17 mouse cellular contexts compared by ENCODE assay signal in the genomic region with DNA sequence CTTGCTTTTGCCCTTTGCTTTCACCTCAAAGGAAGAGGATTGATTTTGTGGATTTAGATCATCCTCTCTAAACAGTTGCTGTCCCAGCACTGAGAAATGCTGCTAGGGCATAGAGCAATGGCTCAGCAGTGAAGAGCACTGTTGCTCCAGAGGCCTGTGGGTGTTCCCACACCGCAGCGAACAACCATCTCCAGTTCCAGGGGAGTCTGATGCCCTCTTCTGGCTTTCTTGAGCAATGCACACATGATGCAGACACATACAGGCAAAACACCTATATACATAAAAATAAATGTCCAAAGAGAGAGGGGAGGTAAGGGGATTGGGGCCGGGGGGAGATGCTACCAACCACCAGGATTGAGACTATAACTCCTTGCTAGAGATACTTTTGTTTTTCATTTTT. TPM values are rescaled to one million over a fixed set of nuclear protein-coding genes. Genes with fewer than 3 reads are reported as not detected.
DNase-seq lines count a peak whose midpoint lies in the region; ATAC-seq and TF ChIP-seq lines count a peak whose summit lies in the region.
"Had no signal": no experiment of that assay in that cellular context is flagged by ENCODE, and none has a peak within 500 bp of the region (broad histone marks: within the 10 kb centered on the region; RNA-seq: fewer than 3 reads in every experiment).

No protein-coding gene starts in this region.

- TF ChIP-seq EP300 in lung, postnatal 0 days (IDR thresholded peaks at IDR 0.05) = no peak

- H3K36me3 ChIP-seq in forebrain, postnatal 0 days (ENCODE audit: insufficient read depth) = peaks cover 22% of the 10 kb centered on the region
- H3K36me3 ChIP-seq in forebrain, embryonic 15.5 days = peaks cover 47% of the 10 kb centered on the region
- H3K36me3 ChIP-seq in lung, postnatal 0 days (ENCODE audit: insufficient read depth, low read length) = peaks cover 13% of the 10 kb centered on the region
- peaks cover 19% of the 10 kb centered on the region for H3K36me3 ChIP-seq in myocyte (ENCODE audit: control insufficient read depth, insufficient read depth)

- no peak overlapping the region for H3K27ac ChIP-seq in forebrain, postnatal 0 days (ENCODE audit: low read depth, low read length)
- H3K27ac ChIP-seq in forebrain, embryonic 15.5 days (replicated peaks) = no peak overlapping the region
- no peak overlapping the region for H3K27ac ChIP-seq in lung, postnatal 0 days (ENCODE audit: low read length)
- H3K27ac ChIP-seq: embryonic facial prominence, embryonic 15.5 days; hindbrain, embryonic 13.5 days; liver, embryonic 15.5 days; midbrain, embryonic 12.5 days; neural tube, embryonic 15.5 days had no signal

- peak; percentile 15 for DNase-seq in forebrain, postnatal 0 days
- DNase-seq in lung, postnatal 0 days (ENCODE audit: low spot score) = peak; percentile 18
- no peak for DNase-seq in lung, postnatal 36 days
- peak; percentile 82 for DNase-seq in R1 (ENCODE audit: low read depth, low spot score)
- no peak for DNase-seq in ovary, postnatal 36 days (ENCODE audit: low spot score)
- no peak for DNase-seq in cerebellum, postnatal 4 days (ENCODE audit: low spot score in 2 of 2)
- DNase-seq: adrenal gland, adult 8-10 months; cerebellum, adult 9-10 months; kidney, postnatal 14 days; right cerebral cortex, postnatal 25 days had no signal

- ATAC-seq in forebrain, postnatal 0 days = no peak
- no peak for ATAC-seq in forebrain, embryonic 15.5 days (replicated peaks)
- ATAC-seq in lung, postnatal 0 days = no peak

- no peaks in the 10 kb centered on the region for H3K79me2 ChIP-seq in myocyte (ENCODE audit: control insufficient read depth, insufficient read depth)

- H3K9ac ChIP-seq in forebrain, postnatal 0 days = no peak overlapping the region
- no peak overlapping the region for H3K9ac ChIP-seq in forebrain, embryonic 15.5 days (replicated peaks)
- H3K9ac ChIP-seq in lung, postnatal 0 days (replicated peaks; ENCODE audit: low read depth) = no peak overlapping the region
- H3K9ac ChIP-seq: embryonic facial prominence, embryonic 15.5 days; hindbrain, embryonic 13.5 days; liver, embryonic 15.5 days; midbrain, embryonic 12.5 days; neural tube, embryonic 15.5 days had no signal

- H3K27me3 ChIP-seq in forebrain, postnatal 0 days (ENCODE audit: insufficient read depth, low read length) = no peaks in the 10 kb centered on the region
- H3K27me3 ChIP-seq in forebrain, embryonic 15.5 days = no peaks in the 10 kb centered on the region
- H3K27me3 ChIP-seq in lung, postnatal 0 days (replicated peaks; ENCODE audit: insufficient read depth, low read length) = no peaks in the 10 kb centered on the region
- H3K27me3 ChIP-seq in myocyte (ENCODE audit: control insufficient read depth, insufficient read depth, insufficient read length) = no peaks in the 10 kb centered on the region
- H3K27me3 ChIP-seq: embryonic facial prominence, embryonic 15.5 days; hindbrain, embryonic 13.5 days; liver, embryonic 15.5 days; midbrain, embryonic 12.5 days; neural tube, embryonic 15.5 days had no signal

- no peak for TF ChIP-seq POLR2A in myocyte (IDR thresholded peaks at IDR 0.05; ENCODE audit: insufficient read length, low read depth)

- H3K4me3 ChIP-seq in forebrain, postnatal 0 days (ENCODE audit: low read depth, low read length) = no peak overlapping the region
- no peak overlapping the region for H3K4me3 ChIP-seq in forebrain, embryonic 15.5 days
- no peak overlapping the region for H3K4me3 ChIP-seq in lung, postnatal 0 days (ENCODE audit: low read depth, low read length)
- H3K4me3 ChIP-seq in myocyte = no peak overlapping the region
- H3K4me3 ChIP-seq: embryonic facial prominence, embryonic 15.5 days; hindbrain, embryonic 13.5 days; liver, embryonic 15.5 days; midbrain, embryonic 12.5 days; neural tube, embryonic 15.5 days had no signal

- no peak overlapping the region for H3ac ChIP-seq in myocyte (ENCODE audit: control insufficient read depth, insufficient read length)

- H3K4me1 ChIP-seq in forebrain, postnatal 0 days (ENCODE audit: insufficient read depth) = no peaks in the 10 kb centered on the region
- no peaks in the 10 kb centered on the region for H3K4me1 ChIP-seq in forebrain, embryonic 15.5 days
- H3K4me1 ChIP-seq in lung, postnatal 0 days (ENCODE audit: insufficient read depth, low read depth, low read length) = no peaks in the 10 kb centered on the region
- H3K4me1 ChIP-seq: embryonic facial prominence, embryonic 15.5 days; hindbrain, embryonic 13.5 days; liver, embryonic 15.5 days; midbrain, embryonic 12.5 days; neural tube, embryonic 15.5 days had no signal

- peak; percentile 46 for TF ChIP-seq CTCF in forebrain, postnatal 0 days (IDR thresholded peaks at IDR 0.05; ENCODE audit: low read depth)
- TF ChIP-seq CTCF in lung, postnatal 0 days (IDR thresholded peaks at IDR 0.05) = peak; percentile 44

- H3K4me2 ChIP-seq in forebrain, postnatal 0 days (ENCODE audit: low read depth) = no peak overlapping the region
- H3K4me2 ChIP-seq in forebrain, embryonic 15.5 days (replicated peaks) = no peak overlapping the region
- no peak overlapping the region for H3K4me2 ChIP-seq in lung, postnatal 0 days (replicated peaks; ENCODE audit: low read depth, low read length)
- H3K4me2 ChIP-seq in myocyte (ENCODE audit: low read depth) = no peak overlapping the region
- H3K4me2 ChIP-seq: embryonic facial prominence, embryonic 15.5 days; hindbrain, embryonic 13.5 days; liver, embryonic 15.5 days; midbrain, embryonic 12.5 days; neural tube, embryonic 15.5 days had no signal

- 79% methylated on average over 3 of the region's 3 CpGs for WGBS in forebrain, postnatal 0 days
- WGBS in forebrain, embryonic 15.5 days = 79% methylated on average over 3 of the region's 3 CpGs
- WGBS in lung, postnatal 0 days = 77% methylated on average over 3 of the region's 3 CpGs

- H3K9me3 ChIP-seq in forebrain, postnatal 0 days (ENCODE audit: low read length) = no peaks in the 10 kb centered on the region
- H3K9me3 ChIP-seq in forebrain, embryonic 15.5 days = no peaks in the 10 kb centered on the region
- no peaks in the 10 kb centered on the region for H3K9me3 ChIP-seq in lung, postnatal 0 days (ENCODE audit: low read length)
- H3K9me3 ChIP-seq: embryonic facial prominence, embryonic 15.5 days; hindbrain, embryonic 13.5 days; liver, embryonic 15.5 days; midbrain, embryonic 12.5 days; neural tube, embryonic 15.5 days had no signal

TF ChIP-seq in myocyte, 11 proteins besides CTCF, POLR2A, EP300 and RAD21:
- peak; percentile 16 for TF ChIP-seq POLR2AphosphoS2 (IDR thresholded peaks at IDR 0.05; ENCODE audit: insufficient read length, low read depth)
- no peak for TF ChIP-seq USF1 (IDR thresholded peaks at IDR 0.05; ENCODE audit: low read depth)

RNA-seq across cellular contexts. Expression of a gene that starts 13.5 kb away (rescaled TPM):
- total RNA-seq in forebrain, postnatal 0 days (2014; rRNA removed) = 10.2 and 10.7 TPM in 2 replicates
- 11.4 and 15.0 TPM in 2 replicates for polyA plus RNA-seq in forebrain, postnatal 0 days (2015; fragmentation: Nextera tagmentation; extraction: Ambion mirVana)
- 19.2 TPM in 2 replicates for polyA plus RNA-seq in forebrain, embryonic 15.5 days (2015; fragmentation: Nextera tagmentation; extraction: Ambion mirVana)
- 40.0 and 44.6 TPM in 2 replicates for polyA plus RNA-seq in lung, postnatal 0 days (2015; fragmentation: Nextera tagmentation; extraction: Ambion mirVana)
- 8.2 TPM for polyA plus RNA-seq in myocyte (2012; fragmentation: generic; extraction: Trizol)

RNA-seq across cellular contexts. Expression of a gene that starts 46.7 kb away (rescaled TPM):
- 34.2 and 51.8 TPM in 2 replicates for total RNA-seq in forebrain, postnatal 0 days (2014; rRNA removed)
- 56.3 and 69.2 TPM in 2 replicates for polyA plus RNA-seq in forebrain, postnatal 0 days (2015; fragmentation: Nextera tagmentation; extraction: Ambion mirVana)
- 63.1 and 63.8 TPM in 2 replicates for polyA plus RNA-seq in forebrain, embryonic 15.5 days (2015; fragmentation: Nextera tagmentation; extraction: Ambion mirVana)
- polyA plus RNA-seq in lung, postnatal 0 days (2015; fragmentation: Nextera tagmentation; extraction: Ambion mirVana) = 35.5 and 35.6 TPM in 2 replicates
- polyA plus RNA-seq in myocyte (2012; fragmentation: generic; extraction: Trizol) = 13.0 TPM

RNA-seq across cellular contexts. Expression of a gene that starts 46.9 kb away (rescaled TPM):
- total RNA-seq in forebrain, postnatal 0 days (2014; rRNA removed) = 3.1 and 4.3 TPM in 2 replicates
- polyA plus RNA-seq in forebrain, postnatal 0 days (2015; fragmentation: Nextera tagmentation; extraction: Ambion mirVana) = 6.7 and 8.0 TPM in 2 replicates
- 8.8 and 8.9 TPM in 2 replicates for polyA plus RNA-seq in forebrain, embryonic 15.5 days (2015; fragmentation: Nextera tagmentation; extraction: Ambion mirVana)
- 7.3 and 7.5 TPM in 2 replicates for polyA plus RNA-seq in lung, postnatal 0 days (2015; fragmentation: Nextera tagmentation; extraction: Ambion mirVana)
- polyA plus RNA-seq in myocyte (2012; fragmentation: generic; extraction: Trizol) = 6.6 TPM

Comparison
In these comparisons a context has a peak if more than half of its experiments do, and no peak if none do; other contexts are left out.
1. DNase-seq: peak in forebrain, postnatal 0 days (single experiment), lung, postnatal 0 days (single experiment) and R1 (single experiment); none in lung, postnatal 36 days (single experiment), ovary, postnatal 36 days (single experiment) and cerebellum, postnatal 4 days (0 of 2).